Mouse (Mus musculus): ENCODE data around the gene Zim1.

The Zim1 gene

DNA sequence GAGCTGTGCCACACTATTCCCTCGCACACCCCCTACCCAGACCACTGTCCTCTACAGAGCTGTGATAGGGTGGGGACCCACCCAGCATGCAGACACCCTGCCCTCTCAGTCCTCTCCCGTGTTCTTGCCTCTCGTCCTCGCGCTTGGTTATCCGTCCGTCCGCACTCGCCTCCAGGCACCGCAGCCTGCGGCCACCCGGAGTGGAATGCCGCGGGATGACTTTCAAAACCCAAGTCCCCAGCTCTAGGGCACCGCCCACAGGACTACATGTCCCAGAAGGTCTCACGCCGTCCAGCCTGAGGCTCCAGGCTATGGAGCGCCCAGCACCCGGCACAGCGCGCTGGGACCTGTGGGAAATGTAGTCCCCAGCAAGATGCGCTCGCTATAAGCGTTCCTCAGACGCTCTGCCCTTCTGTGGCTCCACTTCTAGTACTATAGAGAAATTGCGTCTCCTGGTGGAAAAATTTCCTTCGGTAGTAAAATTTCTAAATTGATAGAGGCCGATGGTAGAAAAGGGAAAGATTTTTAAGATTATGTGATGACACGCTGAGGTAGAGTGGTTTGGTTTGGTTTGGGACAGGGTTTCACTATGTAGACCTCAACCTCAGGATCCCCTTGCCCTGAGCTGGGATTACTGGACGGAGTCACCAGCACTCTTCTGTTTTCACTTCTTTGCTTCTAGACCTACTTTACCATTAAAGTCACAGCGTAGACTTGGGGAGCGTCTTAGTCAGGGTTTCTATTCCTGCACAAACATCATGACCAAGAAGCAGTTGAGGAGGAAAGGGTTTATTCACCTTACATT lies at the start of gene Zim1:
Gene Zim1, minus strand, starts transcription at position 210 of the 805 bp plus-strand sequence.
- peak; percentile 87 to 92 for DNase-seq

DNA sequence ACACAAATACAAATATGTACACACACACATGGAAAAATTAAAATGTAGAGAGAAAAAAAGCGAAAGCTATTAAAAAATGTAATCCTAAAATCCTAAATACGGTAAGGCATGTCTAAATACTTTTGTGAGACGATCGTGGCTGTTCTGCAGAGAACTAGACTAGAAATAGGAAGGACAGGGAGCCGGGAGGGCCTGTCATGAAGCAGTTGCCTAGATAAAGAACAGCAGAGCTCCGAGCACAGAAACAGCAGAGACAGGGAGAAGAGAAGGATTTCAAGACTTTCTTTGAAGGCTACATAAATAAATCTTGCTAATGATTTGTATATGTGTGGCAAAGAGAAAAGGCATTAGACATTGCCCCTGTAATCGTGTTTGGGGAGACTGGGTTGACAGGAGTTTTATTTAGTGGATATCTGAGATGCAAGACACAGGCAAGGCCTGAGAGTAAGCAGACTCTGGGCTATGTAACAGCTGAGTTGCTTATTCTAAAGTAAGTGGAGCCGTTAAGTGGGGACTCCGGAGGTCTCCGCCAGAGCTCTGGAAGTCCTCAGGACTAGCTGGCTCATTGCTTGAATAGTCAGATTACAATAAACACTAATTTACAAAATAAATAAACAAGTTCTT lies 48.1 kb upstream of the Zim1 start:
- DNase-seq, result no peak

DNA sequence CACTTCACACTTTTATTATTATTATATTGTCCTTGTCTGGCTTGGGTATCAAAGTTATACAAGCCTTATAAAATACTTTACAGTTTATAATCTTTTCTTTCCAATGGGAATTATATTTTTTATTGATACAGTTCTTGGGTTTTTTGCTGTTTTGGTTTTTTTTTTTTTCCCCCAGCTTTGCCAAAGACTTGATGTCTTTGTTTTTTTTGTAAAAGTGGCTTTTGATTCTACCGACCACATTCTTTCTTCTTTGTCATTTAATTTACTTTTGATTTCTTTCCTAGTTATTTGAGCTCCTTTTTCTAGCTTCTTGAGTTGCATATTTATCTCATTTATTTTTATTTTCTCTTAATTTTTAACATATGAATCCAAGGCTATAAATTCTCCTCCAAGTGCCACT lies 39.8 kb upstream of the Zim1 start:
- DNase-seq, result no peak

DNA sequence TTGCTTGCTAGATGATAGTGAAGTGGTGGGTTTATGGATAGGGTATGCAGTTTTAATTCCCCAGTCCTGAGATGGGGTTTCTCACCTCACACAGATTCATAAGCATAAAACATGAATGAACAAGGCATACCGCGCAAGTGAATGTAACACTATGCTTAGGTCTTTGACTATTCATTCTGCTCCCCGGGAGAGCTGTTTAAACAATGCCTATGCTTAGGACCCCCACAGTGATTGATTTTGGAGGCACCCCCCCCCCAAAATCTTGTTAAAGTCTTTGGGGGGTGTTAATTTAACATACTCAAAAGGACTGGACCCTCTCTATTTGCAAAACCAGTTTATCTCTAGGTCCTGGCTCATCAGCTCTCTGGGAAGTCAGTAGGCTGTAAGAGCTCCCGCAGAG lies 35.7 kb upstream of the Zim1 start:
- no peak for DNase-seq

DNA sequence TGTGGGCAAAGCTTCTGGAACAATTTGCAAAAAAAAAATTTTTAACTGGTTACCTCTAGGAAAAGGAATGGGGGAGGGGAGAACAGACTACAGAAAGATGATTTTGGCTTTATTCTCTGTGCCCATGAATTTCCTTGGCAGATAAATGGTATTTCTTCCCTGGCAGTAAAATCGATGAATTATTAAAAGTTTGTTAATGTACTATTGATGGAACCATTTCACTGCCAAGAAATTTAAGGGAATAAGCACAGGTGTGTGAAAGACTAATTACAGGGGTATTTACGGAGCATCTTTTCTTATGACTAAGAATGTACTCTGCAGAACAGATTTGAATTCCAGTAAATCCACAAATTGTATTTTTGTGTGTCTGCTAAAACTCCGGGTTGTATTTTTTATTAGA lies 35.1 kb upstream of the Zim1 start:
- DNase-seq, result no peak

DNA sequence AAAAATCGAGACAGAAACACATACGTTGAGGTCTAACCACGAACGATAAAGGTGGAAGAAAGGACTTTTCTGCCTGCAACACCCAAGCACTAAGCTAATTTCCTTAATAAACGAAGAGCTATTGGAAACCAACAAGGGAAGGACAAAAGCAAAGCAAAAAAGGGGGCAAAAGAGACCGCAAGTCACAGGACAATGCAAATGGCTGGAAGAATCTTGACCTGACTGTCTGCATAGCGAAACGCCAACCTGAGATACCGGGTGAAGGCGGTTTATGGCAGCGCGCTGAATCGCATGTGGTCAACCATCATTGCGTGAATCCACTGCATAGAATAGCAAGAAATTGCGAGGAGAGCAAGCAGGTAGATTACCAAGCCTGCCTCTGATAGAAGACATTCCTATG lies 34.6 kb upstream of the Zim1 start:
- peak in 1 of 2 experiments; percentile 7 for DNase-seq

DNA sequence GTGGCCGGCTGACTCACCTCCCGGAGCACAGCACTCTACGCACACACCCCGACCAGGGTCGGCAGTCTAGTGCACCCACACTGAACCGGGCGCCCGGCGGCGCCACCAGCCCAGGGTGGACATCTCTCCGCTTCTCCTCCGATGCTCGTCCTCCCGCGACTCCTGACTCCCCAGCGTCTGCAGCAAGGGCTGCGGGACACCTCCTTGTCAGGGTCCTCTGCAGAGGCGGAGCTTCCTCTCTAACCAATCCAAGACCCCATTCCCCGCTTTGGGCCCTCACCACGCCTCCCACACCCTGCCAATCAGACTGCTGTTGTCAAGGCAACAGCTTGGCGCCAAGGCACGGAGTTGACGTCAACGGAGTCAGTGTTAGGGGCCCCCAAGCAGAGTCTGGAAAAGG lies 34.0 kb upstream of the Zim1 start, which contains the start of the genes Peg3 and Usp29:
Gene Peg3, minus strand, starts transcription at position 191 of the 400 bp plus-strand sequence.
Gene Usp29, plus strand, starts transcription at position 338 of the 400 bp plus-strand sequence.
- peak; percentile 86 to 92 for DNase-seq

DNA sequence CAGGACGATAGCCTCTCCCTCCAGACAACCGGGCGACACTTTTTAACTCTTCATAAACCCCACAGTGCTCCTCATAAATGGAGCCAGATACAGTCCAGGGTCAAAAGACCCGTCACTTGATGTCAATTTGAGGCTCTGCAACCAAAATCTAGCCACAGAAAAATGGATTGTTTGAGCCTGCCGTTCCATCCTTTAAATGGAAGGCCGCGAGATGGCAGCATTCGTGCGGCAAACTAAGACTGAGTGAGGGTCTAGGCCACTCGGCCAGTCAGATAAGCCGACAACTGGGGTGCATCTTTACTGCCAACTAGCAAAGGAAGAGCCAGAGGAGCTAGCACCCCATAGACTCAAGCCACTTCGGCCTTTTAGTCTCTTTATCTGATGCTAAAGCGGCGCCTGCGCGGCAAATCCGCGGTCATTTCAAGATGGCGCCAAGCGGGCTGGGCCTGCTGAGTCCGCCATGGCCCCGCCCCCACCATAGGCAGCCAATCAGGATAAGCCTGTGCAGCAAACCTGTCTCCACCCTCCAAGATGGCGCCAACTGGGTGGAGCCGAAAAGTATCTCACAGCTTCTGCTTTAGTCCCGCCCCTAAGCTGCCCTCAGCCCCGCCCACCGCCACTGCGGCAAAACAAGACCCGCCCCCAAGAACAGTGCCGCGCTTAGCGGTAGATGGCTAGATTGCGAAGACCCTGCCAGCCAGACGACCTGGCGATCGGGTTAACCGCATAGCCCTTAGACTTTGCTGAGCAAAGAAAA lies 33.0 kb upstream of the Zim1 start:
- peak; percentile 95 to 97 for DNase-seq

DNA sequence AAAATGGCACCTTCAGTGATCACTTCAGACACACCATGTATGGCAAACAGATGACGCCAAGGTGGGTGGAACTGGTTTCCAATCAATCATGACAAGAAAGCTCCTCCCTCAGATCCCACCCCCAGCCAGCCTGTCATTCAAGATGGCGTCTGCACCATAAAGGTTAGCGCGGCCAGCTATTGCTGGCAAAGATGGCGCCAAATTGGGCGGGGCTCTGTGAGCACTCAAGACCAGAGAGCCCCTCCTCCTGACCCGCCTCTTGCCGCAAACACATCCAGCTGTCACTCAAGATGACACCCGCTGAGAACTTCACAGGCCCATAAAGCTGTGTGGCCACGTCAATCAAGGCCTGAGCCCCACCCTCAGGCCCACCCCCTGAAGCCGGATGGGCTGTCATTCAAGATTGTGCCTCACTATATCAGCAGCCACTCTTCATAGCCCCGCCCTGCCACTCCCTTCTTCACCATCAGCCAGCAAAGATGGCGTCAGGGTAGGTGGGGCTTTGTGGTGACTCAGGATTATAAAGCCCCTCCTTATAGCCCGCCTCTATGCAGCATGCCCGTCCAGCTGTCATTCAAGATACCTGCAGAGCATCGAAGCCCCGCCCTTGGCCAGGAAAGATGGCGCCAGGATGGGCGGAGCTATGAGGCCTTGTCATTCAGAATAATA lies 32.1 kb upstream of the Zim1 start:
- peak; percentile 91 to 96 for DNase-seq

DNA sequence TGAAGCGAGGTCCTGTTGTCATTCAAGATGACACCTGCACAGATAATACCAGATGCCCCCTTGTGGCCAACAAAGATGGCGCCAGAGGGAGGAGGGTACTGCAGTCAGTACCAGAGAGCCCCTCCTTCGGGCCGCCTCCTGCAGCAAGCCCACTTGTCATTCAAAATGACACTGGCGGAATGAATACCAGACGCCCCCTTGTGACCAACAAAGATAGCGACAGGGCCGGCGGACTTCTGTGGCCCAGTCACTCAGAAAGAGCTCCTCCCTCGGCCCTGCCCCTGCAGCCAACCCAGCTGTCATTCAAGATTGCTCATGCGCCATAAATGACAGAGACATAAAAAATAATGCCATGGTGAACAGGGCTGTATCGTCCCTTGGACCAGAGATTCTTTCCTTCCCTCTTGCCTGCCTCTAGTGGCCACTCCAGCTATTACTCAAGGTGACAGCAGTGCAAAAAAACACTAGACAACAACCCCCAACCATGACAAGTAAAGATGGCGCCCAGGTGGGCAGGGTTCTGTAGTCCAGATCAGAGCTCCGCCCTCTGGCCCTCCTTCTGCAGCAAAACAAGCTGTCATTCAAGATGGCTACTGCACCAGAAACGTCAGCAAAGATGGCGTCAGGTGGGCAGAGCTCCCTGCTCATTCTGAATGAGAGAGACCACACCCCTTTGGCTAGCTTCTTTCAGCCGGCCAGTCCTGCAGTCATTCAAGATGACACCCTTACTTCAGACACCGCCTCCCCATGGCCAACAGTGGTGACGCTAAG lies 31.3 kb upstream of the Zim1 start:
- DNase-seq, result peak; percentile 81 to 94

DNA sequence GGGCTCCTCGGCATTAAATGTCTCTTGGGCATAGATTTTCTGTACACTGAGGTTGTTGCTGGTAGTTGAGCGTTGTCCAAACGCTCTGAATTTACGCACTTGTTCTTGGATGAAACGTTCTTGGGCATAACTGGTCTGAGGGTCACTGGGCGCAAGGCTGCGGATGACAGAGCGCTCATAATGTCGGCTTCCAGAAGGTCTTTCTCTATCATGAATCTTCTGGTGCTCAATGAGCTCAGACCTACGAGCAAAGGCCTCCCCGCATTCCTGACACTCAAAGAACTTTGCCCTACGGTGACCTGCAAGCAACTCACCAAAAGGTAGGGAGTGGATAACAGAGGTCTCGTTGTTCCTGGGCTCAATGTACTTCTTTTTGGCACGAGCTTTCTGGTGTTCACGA lies 13.1 kb upstream of the Zim1 start:
- no peak for DNase-seq

DNA sequence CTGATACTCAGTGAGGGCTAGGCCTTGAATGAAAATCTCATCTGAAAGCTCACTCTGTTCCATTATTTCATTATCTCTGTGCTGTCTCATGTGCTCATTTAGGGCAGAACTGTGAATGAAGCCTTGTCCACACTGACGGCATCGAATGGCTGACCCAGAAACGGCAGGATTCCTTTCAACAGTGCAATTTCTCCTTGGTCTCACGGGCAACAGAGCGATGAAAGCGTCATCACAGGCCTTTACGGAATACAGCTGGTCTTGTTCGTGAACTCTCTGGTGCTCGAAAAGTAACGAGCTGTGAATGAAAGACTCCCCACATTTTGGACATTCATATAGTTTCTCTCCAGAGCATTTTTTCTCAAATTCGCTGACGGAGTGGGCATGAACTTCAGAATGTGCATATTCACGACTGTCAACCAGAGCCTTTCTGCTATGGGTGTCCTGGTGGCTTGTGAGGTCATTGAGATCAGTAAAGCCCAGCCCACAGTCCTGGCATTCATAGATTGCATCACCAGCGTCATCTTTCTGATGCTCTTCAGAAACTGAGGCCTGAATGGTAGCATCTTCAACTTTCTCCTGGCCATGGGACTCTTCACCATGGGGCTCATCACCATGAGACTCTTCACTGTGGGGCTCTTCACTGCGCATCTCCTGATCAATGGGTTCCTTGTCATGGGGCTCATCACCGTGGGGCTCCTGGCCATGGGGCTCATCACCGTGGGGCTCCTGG lies 12.4 kb upstream of the Zim1 start:
- DNase-seq, result peak; percentile 27 to 51

DNA sequence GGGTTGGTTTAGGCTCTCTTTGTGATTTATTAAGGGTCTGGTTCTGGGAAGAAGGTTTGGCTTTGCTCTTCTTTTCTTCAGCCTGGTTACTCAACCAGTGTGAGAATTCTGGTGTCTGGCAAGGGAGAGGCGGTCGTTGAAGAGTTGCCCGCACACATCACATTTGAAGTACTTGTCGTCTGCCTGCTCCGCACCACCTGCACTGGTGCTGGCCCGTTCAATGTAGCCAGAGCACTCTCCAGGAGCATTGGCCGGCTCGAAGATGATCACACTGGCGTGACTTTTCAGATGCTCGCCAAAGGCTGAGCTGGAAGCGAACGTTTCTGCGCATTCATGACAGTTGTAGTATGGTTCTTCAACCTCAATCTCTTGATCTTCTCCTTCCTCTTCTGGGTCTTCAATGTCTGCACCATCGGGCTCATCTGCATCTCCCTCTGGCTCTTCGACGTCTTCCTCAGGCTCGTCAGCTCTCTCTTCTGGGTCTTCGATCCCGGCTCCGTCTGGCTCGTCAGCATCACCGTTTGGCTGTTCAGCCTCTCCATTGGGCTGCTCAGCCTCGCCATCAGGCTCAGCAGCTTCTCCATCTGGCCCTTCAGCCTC lies 11.3 kb upstream of the Zim1 start:
- DNase-seq, result no peak

DNA sequence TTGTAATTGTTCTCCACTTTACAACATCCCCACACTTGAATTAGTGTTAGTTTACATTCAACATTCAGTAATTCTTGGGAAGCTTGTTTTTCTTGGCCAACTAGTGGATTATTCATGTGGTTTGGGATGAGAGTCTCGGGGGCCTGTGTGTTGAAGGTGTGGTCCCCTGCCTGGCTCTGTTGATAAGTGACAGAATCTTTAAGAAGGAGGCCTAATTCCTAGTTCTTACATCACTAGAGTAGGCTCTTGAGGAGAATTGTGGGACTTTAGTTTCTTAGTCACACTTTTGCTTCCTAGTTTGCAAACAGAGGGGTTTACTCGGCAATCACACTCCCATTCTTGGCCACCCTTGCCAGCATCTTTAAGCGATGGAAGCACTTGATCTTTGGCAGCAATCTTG lies 3.0 kb upstream of the Zim1 start:
- DNase-seq, result no peak

DNA sequence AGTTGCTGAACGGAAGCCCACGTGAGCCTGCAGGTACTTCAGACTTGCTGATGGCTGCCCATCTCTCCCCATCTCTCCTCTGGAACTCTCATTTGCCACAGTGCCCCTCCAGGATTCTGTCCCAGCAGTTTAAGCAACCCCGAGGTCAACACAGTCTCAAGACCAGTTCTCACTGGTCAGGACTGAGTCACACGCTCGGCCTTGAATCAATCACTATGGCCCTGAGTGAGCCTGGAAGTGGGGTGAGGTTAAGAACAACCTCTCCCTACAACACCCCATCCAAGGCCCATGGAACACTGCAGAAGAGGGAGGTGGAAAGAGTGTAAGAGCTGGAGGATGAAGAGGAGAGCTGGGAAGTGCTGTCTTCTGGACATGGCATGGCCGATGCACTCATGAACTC lies 10.7 kb downstream of the Zim1 start:
- DNase-seq, result no peak

DNA sequence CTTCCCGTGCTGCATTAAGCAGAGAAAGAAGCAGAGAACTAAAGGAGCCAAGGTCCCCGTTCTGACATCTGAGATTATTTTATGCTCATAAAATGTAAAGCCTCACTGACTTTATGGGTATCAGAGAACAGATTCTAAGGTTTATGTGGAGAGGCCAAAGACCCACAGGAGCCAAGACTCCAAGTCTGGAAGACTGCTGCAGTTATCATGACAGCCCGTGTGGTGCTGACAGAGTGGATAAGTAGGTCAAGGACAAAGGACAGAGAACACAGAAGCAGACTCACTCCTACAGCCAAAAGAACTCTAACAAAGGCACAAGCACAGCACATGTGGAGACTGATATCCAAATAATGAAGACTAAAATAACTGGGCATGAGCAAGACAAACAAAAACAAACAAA lies 29.5 kb downstream of the Zim1 start:
- DNase-seq, result no peak

DNA sequence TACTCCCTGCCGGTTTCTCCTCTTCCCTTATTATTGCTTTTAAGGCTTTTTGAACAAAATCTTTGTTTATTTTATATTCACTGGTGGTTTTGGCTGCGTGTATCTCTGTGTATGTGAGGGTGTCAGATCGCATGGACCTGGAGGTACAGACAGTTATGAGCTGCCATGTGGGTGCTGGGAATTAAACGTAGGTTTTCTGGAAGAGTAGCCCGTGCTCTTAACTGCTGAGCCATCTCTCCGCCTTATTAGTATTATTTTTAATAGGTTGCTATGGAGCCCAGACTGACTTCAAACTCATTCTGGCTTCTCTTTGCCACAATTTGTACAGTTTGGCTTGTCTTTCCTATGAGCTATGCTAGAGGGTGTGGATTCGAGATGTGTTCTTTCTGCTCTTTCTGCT lies 32.8 kb downstream of the Zim1 start:
- DNase-seq, result no peak

DNA sequence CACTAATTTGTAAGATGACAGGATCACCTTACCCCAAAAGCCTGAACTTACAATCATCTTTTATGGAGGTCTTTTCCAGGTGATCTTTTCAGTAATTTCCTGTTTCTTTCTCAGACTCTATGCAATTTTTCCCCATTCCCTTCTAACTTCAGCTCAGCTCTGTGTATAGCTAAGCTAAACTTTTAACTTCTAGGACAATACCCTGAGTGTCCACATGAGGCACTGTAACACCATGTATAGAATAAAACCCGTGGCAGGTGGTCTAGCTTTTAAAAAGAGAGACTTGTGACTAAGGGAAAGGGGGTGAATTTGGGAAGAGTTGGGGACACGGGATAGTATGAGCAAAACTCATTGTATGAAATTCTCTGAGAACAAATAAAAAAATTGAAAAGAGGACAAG lies 36.6 kb downstream of the Zim1 start:
- peak in 1 of 2 experiments; percentile 19 for DNase-seq

DNA sequence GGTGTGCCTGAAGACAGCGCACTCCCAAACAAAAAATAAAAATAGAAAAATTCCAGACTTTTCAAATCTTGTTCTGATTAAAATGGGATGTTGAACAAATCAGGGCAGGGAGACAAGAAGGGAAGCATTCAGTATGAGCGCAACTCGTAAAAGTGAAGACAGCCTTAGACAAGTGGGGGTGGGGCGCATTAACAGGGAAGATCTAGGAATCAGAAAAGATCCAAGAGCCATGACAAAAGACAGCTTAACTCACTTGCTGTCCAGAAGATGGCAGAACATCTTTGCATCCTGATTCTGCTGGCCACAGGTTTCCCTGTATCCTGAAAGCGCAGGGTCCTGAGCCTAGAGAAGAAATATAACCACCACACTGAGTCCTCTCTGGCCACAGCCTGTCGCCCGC lies 37.6 kb downstream of the Zim1 start:
- DNase-seq, result no peak

DNA sequence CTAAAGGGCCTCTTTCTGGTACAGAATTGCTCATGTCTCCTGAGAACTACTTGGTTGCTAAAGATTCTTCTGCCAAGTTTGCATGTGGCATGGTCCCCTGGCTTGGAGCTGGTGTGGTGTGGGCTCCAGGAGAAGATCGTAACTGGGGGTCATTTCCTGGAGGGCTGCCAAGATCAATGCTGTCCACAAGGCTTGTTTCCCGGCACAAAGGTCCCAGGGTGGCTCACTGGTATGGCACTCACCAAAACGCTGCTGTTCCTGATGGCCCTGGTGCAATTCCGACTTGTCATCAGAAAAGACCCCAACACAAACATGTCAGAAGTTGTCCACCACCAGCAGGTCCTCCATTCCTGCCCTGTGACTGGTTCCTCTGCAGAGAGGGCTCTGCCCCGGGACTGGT lies 44.1 kb downstream of the Zim1 start:
- no peak for DNase-seq

DNA sequence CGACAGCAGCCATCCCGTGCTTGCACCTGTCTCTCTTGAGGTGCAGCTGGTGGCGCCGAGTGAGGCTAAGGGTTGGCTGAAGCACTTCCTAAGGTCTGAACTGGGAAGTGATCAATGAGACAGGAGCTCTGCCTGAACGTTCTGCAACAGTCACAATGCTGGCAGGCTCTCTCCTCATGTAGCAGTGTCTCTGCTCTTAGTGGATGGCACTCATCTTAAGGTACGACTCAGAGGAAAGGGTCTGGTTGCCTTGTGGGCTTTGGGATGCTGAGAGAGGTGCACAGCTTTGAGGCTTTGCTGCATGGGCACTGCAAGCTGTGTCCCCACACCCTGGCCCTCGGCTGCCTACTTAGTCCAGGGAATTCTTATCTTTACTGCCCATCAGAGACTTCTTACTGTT lies 45.0 kb downstream of the Zim1 start:
- DNase-seq, result no peak

Data from lung, postnatal 4 days (tissue).